Mouse (Mus musculus) thymus, adult 2 months (tissue): ENCODE data around the gene Gnpat.

Experiments
- CTCF ChIP-seq: fragments of 200-500 bp; IDR thresholded peaks from 2 replicates; pipeline ENCODE4 v1.5.1; 2012; ENCODE audit warnings: mild to moderate bottlenecking, control low read depth, low read length, moderate library complexity, borderline replicate concordance; ENCODE audit not compliant: control insufficient read depth, poor library complexity, insufficient read depth; ENCODE audit errors: extremely low read depth
- POLR2A ChIP-seq: fragments of 200-500 bp; IDR thresholded peaks from 2 replicates; pipeline ENCODE4 v1.6.1; 2012; ENCODE audit warnings: mild to moderate bottlenecking, low read length, control low read depth, moderate library complexity; ENCODE audit not compliant: control insufficient read depth, poor library complexity, insufficient read depth; ENCODE audit errors: extremely low read depth

GRCm38 (mm10) chr8:124816866-124817265 lies 46.0 kb upstream of the Gnpat start:
- TF ChIP-seq CTCF (no peak), POLR2A (no peak)
